Mouse (Mus musculus): Measurements from ENCODE around the gene Mbnl2. TPM values are rescaled to one million over a fixed set of nuclear protein-coding genes. Genes with fewer than 3 reads are reported as not detected.

Gene Mbnl2
- polyA plus RNA-seq, 1 experiment from 2014 or later = 21.8 TPM

DNA sequence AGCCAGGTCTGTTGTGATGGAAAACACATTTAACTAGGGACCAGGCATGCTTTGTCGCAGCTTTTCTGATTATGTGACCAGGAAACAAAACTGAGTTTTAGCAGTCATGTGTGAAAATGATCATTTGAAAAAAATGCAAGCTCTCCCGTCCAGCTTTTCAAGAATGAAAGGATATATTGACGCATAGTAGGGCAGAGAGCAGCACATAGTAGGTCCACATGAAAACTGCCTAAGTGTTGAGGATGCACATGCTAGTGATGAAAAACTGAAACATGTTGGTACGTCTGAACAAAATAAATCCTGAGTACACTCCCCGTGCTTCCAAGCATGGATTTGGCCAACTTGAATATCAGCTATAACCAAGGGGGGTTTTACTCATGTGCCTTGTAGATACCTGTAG, 109.1 kb downstream of the Mbnl2 start:
- 95% methylated on average over 5 of the region's 5 CpGs for WGBS
- Histone ChIP-seq H3K36me3 (ENCODE audit: control insufficient read depth, insufficient read depth, low read length) (no peaks in the 10 kb centered on the region), H3K9ac (ENCODE audit: low read depth, low read length) (no peak overlapping the region), H3K4me2 (ENCODE audit: low read length) (no peak overlapping the region), H3K27me3 (ENCODE audit: control insufficient read depth, insufficient read depth, low read depth, low read length) (no peaks in the 10 kb centered on the region), H3K27ac (ENCODE audit: low read length) (no peak overlapping the region), H3K9me3 (replicated peaks; ENCODE audit: control insufficient read depth, low read length, poor library complexity, severe bottlenecking) (no peaks in the 10 kb centered on the region), H3K4me3 (ENCODE audit: low read depth, low read length) (no peak overlapping the region), H3K4me1 (ENCODE audit: control insufficient read depth, insufficient read depth, low read length) (peaks cover 10% of the 10 kb centered on the region)
- no peak for ATAC-seq

DNA sequence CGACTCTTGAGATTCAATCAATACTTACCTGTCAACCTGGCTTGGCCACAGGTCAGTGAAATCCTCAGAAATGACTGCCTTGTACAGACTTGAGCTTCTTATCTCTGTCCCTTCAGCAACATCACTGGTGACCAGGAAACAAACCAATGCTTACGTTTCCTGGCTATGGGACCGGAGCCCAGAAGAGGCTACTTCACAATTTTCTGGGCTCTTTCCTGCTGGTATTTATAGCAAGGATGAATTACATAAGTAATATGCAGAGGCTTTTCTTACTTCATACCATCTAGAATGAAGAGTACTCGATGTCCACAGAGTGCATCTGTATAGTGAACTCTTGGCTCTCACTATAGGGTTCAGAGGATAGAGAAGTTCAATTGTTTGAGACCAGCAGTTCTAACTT, 111.8 kb downstream of the Mbnl2 start:
- H3K4me3 ChIP-seq (ENCODE audit: low read depth, low read length) = no peak overlapping the region
- H3K36me3 ChIP-seq (ENCODE audit: control insufficient read depth, insufficient read depth, low read length) = peaks cover 3% of the 10 kb centered on the region; the same call in 1 of the 2 replicates
- H3K9me3 ChIP-seq (replicated peaks; ENCODE audit: control insufficient read depth, low read length, poor library complexity, severe bottlenecking) = no peaks in the 10 kb centered on the region; the same call in 1 of the 2 replicates
- H3K9ac ChIP-seq (ENCODE audit: low read depth, low read length) = no peak overlapping the region
- no peak overlapping the region for H3K4me2 ChIP-seq (ENCODE audit: low read length)
- H3K27ac ChIP-seq (ENCODE audit: low read length) = no peak overlapping the region
- no peaks in the 10 kb centered on the region for H3K27me3 ChIP-seq (ENCODE audit: control insufficient read depth, insufficient read depth, low read depth, low read length)
- peaks cover 14% of the 10 kb centered on the region for H3K4me1 ChIP-seq (ENCODE audit: control insufficient read depth, insufficient read depth, low read length)
- no peak for ATAC-seq
- 92% methylated on average over 4 of the region's 4 CpGs for WGBS

- no peaks in the 10 kb centered on the region; the same call in 1 of the 2 replicates for H3K9me3 ChIP-seq (replicated peaks; ENCODE audit: control insufficient read depth, low read length, poor library complexity, severe bottlenecking)
- H3K27me3 ChIP-seq (ENCODE audit: control insufficient read depth, insufficient read depth, low read depth, low read length) = no peaks in the 10 kb centered on the region
- H3K4me3 ChIP-seq (ENCODE audit: low read depth, low read length) = peak overlapping the region; percentile 41
- H3K4me1 ChIP-seq (ENCODE audit: control insufficient read depth, insufficient read depth, low read length) = peaks cover 14% of the 10 kb centered on the region
- peak overlapping the region; percentile 84 for H3K9ac ChIP-seq (ENCODE audit: low read depth, low read length)
- peak; percentile 77 for ATAC-seq
- peak overlapping the region; percentile 70 for H3K27ac ChIP-seq (ENCODE audit: low read length)
- H3K4me2 ChIP-seq (ENCODE audit: low read length) = peak overlapping the region; percentile 74
- peaks cover 3% of the 10 kb centered on the region; the same call in 1 of the 2 replicates for H3K36me3 ChIP-seq (ENCODE audit: control insufficient read depth, insufficient read depth, low read length)
- WGBS = 3% methylated on average over 37 of the region's 38 CpGs
Observed at GRCm38 (mm10) chr14:120388818-120389691, 113.6 kb downstream of the Mbnl2 start.

DNA sequence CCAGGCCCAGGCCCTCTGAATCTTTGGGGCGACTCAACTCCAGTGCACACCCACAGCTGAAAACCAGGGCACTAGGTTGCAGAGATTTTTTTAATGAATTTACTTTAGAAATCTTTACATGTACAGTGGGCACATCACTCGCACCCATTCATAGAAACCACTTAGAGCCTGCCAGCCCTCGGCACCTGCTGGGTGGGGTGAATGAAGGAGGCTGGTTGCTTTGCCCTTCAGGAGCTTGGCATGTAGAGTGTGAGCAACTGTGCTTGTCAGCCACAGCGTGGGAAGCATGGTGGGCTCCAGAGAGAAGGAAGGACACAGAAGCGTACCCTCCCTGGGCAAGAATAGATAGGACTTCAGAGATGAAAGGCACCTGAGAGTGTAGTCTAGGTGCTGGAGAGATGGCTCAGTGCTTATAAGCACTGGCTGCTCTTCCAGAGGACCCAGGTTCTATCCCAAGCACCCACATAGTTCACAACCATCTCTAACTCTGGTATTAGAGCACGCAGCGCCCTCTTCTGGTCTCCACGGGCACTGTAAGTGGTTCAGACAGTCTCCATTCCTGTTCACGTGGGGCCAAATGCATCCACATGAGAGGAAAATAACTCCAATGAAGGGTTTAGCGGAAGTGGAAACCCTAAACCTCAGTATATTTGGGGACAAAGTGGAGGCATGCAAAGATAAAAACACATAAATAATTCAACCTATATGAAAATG, 114.9 kb downstream of the Mbnl2 start:
- no peak overlapping the region for H3K4me3 ChIP-seq (ENCODE audit: low read depth, low read length)
- H3K4me2 ChIP-seq (ENCODE audit: low read length) = no peak overlapping the region
- no peaks in the 10 kb centered on the region; the same call in 1 of the 2 replicates for H3K9me3 ChIP-seq (replicated peaks; ENCODE audit: control insufficient read depth, low read length, poor library complexity, severe bottlenecking)
- H3K27ac ChIP-seq (ENCODE audit: low read length) = no peak overlapping the region
- 94% methylated on average over 10 of the region's 10 CpGs for WGBS
- no peak for ATAC-seq
- no peak overlapping the region for H3K9ac ChIP-seq (ENCODE audit: low read depth, low read length)
- no peaks in the 10 kb centered on the region for H3K27me3 ChIP-seq (ENCODE audit: control insufficient read depth, insufficient read depth, low read depth, low read length)
- peaks cover 14% of the 10 kb centered on the region for H3K4me1 ChIP-seq (ENCODE audit: control insufficient read depth, insufficient read depth, low read length)
- peaks cover 3% of the 10 kb centered on the region; the same call in 1 of the 2 replicates for H3K36me3 ChIP-seq (ENCODE audit: control insufficient read depth, insufficient read depth, low read length)

- Histone ChIP-seq H3K4me1 (ENCODE audit: control insufficient read depth, insufficient read depth, low read length) (peaks cover 14% of the 10 kb centered on the region), H3K4me3 (ENCODE audit: low read depth, low read length) (no peak overlapping the region), H3K27me3 (ENCODE audit: control insufficient read depth, insufficient read depth, low read depth, low read length) (no peaks in the 10 kb centered on the region), H3K9ac (ENCODE audit: low read depth, low read length) (no peak overlapping the region), H3K9me3 (replicated peaks; ENCODE audit: control insufficient read depth, low read length, poor library complexity, severe bottlenecking) (no peaks in the 10 kb centered on the region; the same call in 1 of the 2 replicates), H3K36me3 (ENCODE audit: control insufficient read depth, insufficient read depth, low read length) (peaks cover 3% of the 10 kb centered on the region; the same call in 1 of the 2 replicates), H3K4me2 (ENCODE audit: low read length) (no peak overlapping the region), H3K27ac (ENCODE audit: low read length) (peak overlapping the region; percentile 35; the same call in 1 of the 2 replicates)
- 59% methylated on average over 10 of the region's 10 CpGs for WGBS
- peak; percentile 32; the same call in 1 of the 2 replicates for ATAC-seq
Observed at GRCm38 (mm10) chr14:120391701-120392100, 116.2 kb downstream of the Mbnl2 start.

- 86% methylated on average over 9 of the region's 9 CpGs for WGBS
- ATAC-seq = no peak
- Histone ChIP-seq H3K9me3 (replicated peaks; ENCODE audit: control insufficient read depth, low read length, poor library complexity, severe bottlenecking) (no peaks in the 10 kb centered on the region; the same call in 1 of the 2 replicates), H3K4me3 (ENCODE audit: low read depth, low read length) (no peak overlapping the region), H3K4me1 (ENCODE audit: control insufficient read depth, insufficient read depth, low read length) (peaks cover 14% of the 10 kb centered on the region), H3K27me3 (ENCODE audit: control insufficient read depth, insufficient read depth, low read depth, low read length) (no peaks in the 10 kb centered on the region), H3K9ac (ENCODE audit: low read depth, low read length) (no peak overlapping the region), H3K27ac (ENCODE audit: low read length) (no peak overlapping the region), H3K36me3 (ENCODE audit: control insufficient read depth, insufficient read depth, low read length) (peaks cover 3% of the 10 kb centered on the region; the same call in 1 of the 2 replicates), H3K4me2 (ENCODE audit: low read length) (no peak overlapping the region)
Observed at GRCm38 (mm10) chr14:120392441-120392840, 117.0 kb downstream of the Mbnl2 start.

DNA sequence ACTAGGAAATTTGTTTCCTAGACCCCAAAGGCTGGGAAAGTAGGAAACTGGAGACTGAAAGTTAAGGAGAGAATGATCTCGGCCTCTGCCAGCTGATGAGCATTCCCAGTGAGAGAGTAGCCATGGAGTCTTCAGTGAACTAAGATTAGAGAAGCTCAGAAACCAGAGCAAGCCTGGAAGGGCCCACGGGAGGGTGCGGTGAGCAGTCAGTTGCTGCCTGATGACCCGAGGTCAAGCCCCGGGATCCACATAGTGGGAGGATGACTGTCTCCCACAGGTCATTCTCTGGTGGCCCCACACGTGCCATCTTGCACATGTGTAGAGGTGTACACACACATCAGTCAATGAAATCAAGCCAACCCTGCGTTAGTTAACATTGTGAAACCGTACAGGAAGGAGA, 118.0 kb downstream of the Mbnl2 start:
- no peak for ATAC-seq
- Histone ChIP-seq H3K27me3 (ENCODE audit: control insufficient read depth, insufficient read depth, low read depth, low read length) (no peaks in the 10 kb centered on the region), H3K4me1 (ENCODE audit: control insufficient read depth, insufficient read depth, low read length) (peaks cover 14% of the 10 kb centered on the region), H3K9me3 (replicated peaks; ENCODE audit: control insufficient read depth, low read length, poor library complexity, severe bottlenecking) (no peaks in the 10 kb centered on the region; the same call in 1 of the 2 replicates), H3K4me2 (ENCODE audit: low read length) (no peak overlapping the region), H3K36me3 (ENCODE audit: control insufficient read depth, insufficient read depth, low read length) (peaks cover 3% of the 10 kb centered on the region; the same call in 1 of the 2 replicates), H3K27ac (ENCODE audit: low read length) (no peak overlapping the region), H3K4me3 (ENCODE audit: low read depth, low read length) (no peak overlapping the region), H3K9ac (ENCODE audit: low read depth, low read length) (no peak overlapping the region)
- 84% methylated on average over 8 of the region's 8 CpGs for WGBS

DNA sequence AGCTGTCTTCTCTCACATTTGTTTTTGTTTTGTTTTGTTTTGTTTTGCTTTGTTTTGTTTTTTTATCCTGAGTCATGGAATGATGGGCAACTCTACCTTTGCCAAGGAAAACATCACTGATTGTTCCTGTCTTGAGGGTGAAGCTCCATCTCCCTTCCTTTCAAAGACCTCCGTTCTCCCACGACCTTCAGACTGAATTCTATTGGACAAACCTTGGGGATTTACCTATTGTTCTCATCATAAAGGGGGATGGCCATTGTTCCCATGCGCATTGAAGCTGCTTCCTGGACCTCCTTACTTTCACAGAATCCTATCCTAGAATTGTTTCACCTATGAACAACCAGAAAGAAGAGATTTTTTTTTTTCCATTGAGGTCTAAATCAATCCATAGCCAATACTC, 118.7 kb downstream of the Mbnl2 start:
- ATAC-seq = no peak
- peaks cover 11% of the 10 kb centered on the region for H3K4me1 ChIP-seq (ENCODE audit: control insufficient read depth, insufficient read depth, low read length)
- no peak overlapping the region for H3K27ac ChIP-seq (ENCODE audit: low read length)
- H3K4me2 ChIP-seq (ENCODE audit: low read length) = no peak overlapping the region
- peaks cover 3% of the 10 kb centered on the region; the same call in 1 of the 2 replicates for H3K36me3 ChIP-seq (ENCODE audit: control insufficient read depth, insufficient read depth, low read length)
- no peak overlapping the region for H3K4me3 ChIP-seq (ENCODE audit: low read depth, low read length)
- no peaks in the 10 kb centered on the region for H3K27me3 ChIP-seq (ENCODE audit: control insufficient read depth, insufficient read depth, low read depth, low read length)
- 40% methylated on average over 3 of the region's 3 CpGs for WGBS
- no peaks in the 10 kb centered on the region; the same call in 1 of the 2 replicates for H3K9me3 ChIP-seq (replicated peaks; ENCODE audit: control insufficient read depth, low read length, poor library complexity, severe bottlenecking)
- no peak overlapping the region for H3K9ac ChIP-seq (ENCODE audit: low read depth, low read length)
